24 mouse cellular contexts compared by ENCODE assay signal in genomic region chr13:102411840-102412239, GRCm38 (mm10).
A peak's percentile ranks its signal among the peaks of the same experiment; 100 is the strongest.
DNase-seq lines count a peak whose midpoint lies in the region; ATAC-seq and TF ChIP-seq lines count a peak whose summit lies in the region.
"Had no signal": no experiment of that assay in that cellular context is flagged by ENCODE, and none has a peak within 500 bp of the region (broad histone marks: within the 10 kb centered on the region; RNA-seq: fewer than 3 reads in every experiment).

No protein-coding gene starts in this region.

- H3K4me1 ChIP-seq in forebrain, postnatal 0 days (ENCODE audit: insufficient read depth) = no peaks in the 10 kb centered on the region
- H3K4me1 ChIP-seq: embryonic facial prominence, embryonic 10.5 days; embryonic facial prominence, embryonic 13.5 days; forebrain, embryonic 12.5 days; forebrain, embryonic 15.5 days; hindbrain, embryonic 12.5 days; hindbrain, embryonic 15.5 days had no signal

- intact Hi-C loops in gastrocnemius, adult 2 months (cut with DNase I) = loop anchor here (5.0 kb wide), 2 partner anchors 415 to 600 kb away; no protein-coding TSS in a partner anchor

- DNase-seq in adrenal gland, adult 8-10 months = peak; percentile 14
- DNase-seq in adrenal gland, postnatal 10 days = no peak
- peak; percentile 21 for DNase-seq in gastrocnemius, adult 2 months
- no peak for DNase-seq in gastrocnemius, postnatal 4 days (ENCODE audit: low spot score in 2 of 2)
- peak; percentile 72 for DNase-seq in skeletal muscle tissue, adult 2 months (ENCODE audit: low read depth, low spot score)
- no peak for DNase-seq in forebrain, postnatal 0 days
- DNase-seq: cerebellum, adult 11 months; cerebellum, adult 8-10 months; cerebellum, postnatal 10 days; cerebellum, postnatal 36 days; embryo, embryonic 11 days; gastrocnemius, postnatal 36 days; heart, adult 11 months; kidney, adult 2 months had no signal

- no peak overlapping the region for H3K4me3 ChIP-seq in gastrocnemius, adult 2 months
- H3K4me3 ChIP-seq in forebrain, postnatal 0 days (ENCODE audit: low read depth, low read length) = no peak overlapping the region
- H3K4me3 ChIP-seq: embryonic facial prominence, embryonic 10.5 days; embryonic facial prominence, embryonic 13.5 days; erythroblast, embryonic 14.5 days; forebrain, embryonic 12.5 days; forebrain, embryonic 15.5 days; hindbrain, embryonic 12.5 days; hindbrain, embryonic 15.5 days had no signal

- H3K27me3 ChIP-seq in forebrain, postnatal 0 days (ENCODE audit: insufficient read depth, low read length) = no peaks in the 10 kb centered on the region
- H3K27me3 ChIP-seq: embryonic facial prominence, embryonic 13.5 days; forebrain, embryonic 12.5 days; forebrain, embryonic 15.5 days; hindbrain, embryonic 12.5 days; hindbrain, embryonic 15.5 days had no signal

- ATAC-seq in forebrain, postnatal 0 days = no peak
- ATAC-seq: CD4-positive, CD25-positive, alpha-beta regulatory T cell, adult 4 months; forebrain, embryonic 15.5 days; intestine, postnatal 0 days had no signal

- no peak for TF ChIP-seq CTCF in gastrocnemius, adult 2 months (IDR thresholded peaks at IDR 0.05)
- no peak for TF ChIP-seq CTCF in forebrain, postnatal 0 days (IDR thresholded peaks at IDR 0.05; ENCODE audit: low read depth)

- H3K9ac ChIP-seq in forebrain, postnatal 0 days = no peak overlapping the region
- H3K9ac ChIP-seq: embryonic facial prominence, embryonic 13.5 days; forebrain, embryonic 12.5 days; forebrain, embryonic 15.5 days; hindbrain, embryonic 12.5 days; hindbrain, embryonic 15.5 days had no signal

- 92% methylated on average over 4 of the region's 4 CpGs for WGBS in forebrain, postnatal 0 days

- H3K4me2 ChIP-seq in forebrain, postnatal 0 days (ENCODE audit: low read depth) = no peak overlapping the region
- H3K4me2 ChIP-seq: embryonic facial prominence, embryonic 13.5 days; forebrain, embryonic 12.5 days; forebrain, embryonic 15.5 days; heart, embryonic 11.5 days; hindbrain, embryonic 12.5 days; hindbrain, embryonic 15.5 days had no signal

- H3K36me3 ChIP-seq in forebrain, postnatal 0 days (ENCODE audit: insufficient read depth) = no peaks in the 10 kb centered on the region
- H3K36me3 ChIP-seq: embryonic facial prominence, embryonic 10.5 days; embryonic facial prominence, embryonic 13.5 days; forebrain, embryonic 12.5 days; forebrain, embryonic 15.5 days; hindbrain, embryonic 12.5 days; hindbrain, embryonic 15.5 days had no signal

- H3K27ac ChIP-seq in gastrocnemius, adult 2 months = peak overlapping the region; percentile 75
- H3K27ac ChIP-seq in forebrain, postnatal 0 days (ENCODE audit: low read depth, low read length) = no peak overlapping the region
- H3K27ac ChIP-seq: embryonic facial prominence, embryonic 10.5 days; embryonic facial prominence, embryonic 13.5 days; forebrain, embryonic 12.5 days; forebrain, embryonic 15.5 days; hindbrain, embryonic 12.5 days; hindbrain, embryonic 15.5 days had no signal

- no peaks in the 10 kb centered on the region for H3K9me3 ChIP-seq in forebrain, postnatal 0 days (ENCODE audit: low read length)
- H3K9me3 ChIP-seq: embryonic facial prominence, embryonic 10.5 days; embryonic facial prominence, embryonic 13.5 days; forebrain, embryonic 12.5 days; forebrain, embryonic 15.5 days; hindbrain, embryonic 12.5 days; hindbrain, embryonic 15.5 days had no signal

Comparison
In these comparisons a context has a peak if more than half of its experiments do, and no peak if none do; other contexts are left out.
1. DNase-seq: peak in adrenal gland, adult 8-10 months (single experiment), gastrocnemius, adult 2 months (single experiment) and skeletal muscle tissue, adult 2 months (single experiment); none in adrenal gland, postnatal 10 days (single experiment), gastrocnemius, postnatal 4 days (0 of 2) and forebrain, postnatal 0 days (single experiment).